Mouse (Mus musculus) brain, embryonic 18.5 days (tissue): ENCODE results near the gene Zfhx3.
A peak's percentile ranks its signal among the peaks of the same experiment; 100 is the strongest.

Experiments
- DNase-seq: peaks from one replicate; pipeline ENCODE4 v3.0.0-alpha.2; 2012; ENCODE audit warnings: low read depth, low spot score

The Zfhx3 gene

DNA sequence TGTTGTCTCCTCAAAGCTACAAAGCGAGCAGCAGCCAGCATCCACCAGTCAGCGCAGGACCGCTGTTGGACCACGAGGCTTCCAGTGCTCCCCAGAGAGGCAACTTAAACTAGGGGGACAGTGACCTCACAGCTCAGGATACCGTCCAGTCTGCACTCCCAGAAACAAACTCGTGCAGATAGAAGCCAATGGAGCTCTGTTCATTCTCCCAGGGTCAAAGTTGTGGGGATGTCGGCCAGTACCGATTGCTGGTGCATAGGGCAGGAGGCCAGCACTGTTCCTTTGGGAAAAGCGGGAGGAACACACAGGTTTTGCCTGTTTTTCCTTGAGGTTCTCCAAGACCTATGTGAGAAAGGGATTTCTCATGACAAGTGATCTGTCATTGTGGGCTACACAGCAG is 982.1 kb downstream of the Zfhx3 start:
- no peak for DNase-seq

DNA sequence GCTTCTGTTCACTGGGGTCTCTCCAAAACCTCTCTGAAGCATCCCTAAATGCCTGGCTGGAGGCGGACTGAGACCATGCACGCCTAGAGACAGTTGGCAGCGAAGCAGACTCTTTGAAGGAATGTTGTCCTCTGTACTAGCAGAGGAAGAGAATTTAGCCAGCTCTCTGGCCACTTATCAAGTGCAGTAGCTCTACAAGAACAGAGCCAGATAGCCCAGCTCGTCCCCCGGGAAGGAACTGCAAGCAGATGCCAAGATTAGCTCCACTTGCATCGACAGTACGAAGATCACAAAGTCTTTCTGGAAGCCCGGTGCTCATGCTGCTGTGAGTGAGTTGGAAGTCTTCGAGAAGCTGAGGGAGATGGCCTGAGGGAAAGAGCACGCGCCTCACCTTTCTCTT is 983.7 kb downstream of the Zfhx3 start:
- no peak for DNase-seq

DNA sequence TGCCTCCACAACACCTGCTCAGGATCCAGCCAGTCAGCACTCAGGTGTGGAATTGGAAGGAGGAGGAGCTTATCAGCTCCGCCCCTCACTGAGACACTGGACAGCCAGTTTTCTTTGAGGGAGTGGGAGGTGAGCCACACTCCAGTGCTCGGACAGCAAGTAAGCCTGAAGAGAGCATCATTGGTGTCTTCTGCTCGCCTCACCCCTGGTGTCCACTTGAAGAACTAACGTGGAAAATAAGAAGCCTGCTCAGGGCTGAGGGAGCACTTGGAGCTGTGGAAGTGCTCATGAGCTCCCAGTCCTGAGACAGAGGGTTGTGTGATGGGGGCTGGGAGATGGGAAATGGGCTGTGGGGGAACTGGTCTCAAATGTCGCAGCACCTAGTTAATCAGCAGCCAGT is 988.2 kb downstream of the Zfhx3 start:
- no peak for DNase-seq

DNA sequence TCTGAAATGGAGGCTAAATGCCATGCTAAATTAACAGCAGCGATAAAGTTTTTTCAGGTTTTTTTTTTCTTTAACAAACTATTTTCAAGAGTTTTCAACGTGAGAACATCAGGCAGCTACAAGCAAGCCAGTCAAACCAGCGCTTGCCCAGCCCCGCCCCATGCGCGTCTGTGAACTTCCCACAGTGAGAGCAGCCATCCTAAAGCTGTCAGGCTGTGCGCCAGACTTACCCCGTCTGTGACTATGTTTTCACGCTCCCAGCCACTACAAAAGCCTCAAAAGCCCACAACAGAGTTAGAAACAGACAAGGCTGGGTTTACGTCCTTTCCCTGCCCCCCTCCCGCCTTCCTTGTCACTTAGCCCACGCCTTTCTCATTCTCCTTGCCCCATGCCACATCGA is 989.4 kb downstream of the Zfhx3 start:
- DNase-seq, result no peak

DNA sequence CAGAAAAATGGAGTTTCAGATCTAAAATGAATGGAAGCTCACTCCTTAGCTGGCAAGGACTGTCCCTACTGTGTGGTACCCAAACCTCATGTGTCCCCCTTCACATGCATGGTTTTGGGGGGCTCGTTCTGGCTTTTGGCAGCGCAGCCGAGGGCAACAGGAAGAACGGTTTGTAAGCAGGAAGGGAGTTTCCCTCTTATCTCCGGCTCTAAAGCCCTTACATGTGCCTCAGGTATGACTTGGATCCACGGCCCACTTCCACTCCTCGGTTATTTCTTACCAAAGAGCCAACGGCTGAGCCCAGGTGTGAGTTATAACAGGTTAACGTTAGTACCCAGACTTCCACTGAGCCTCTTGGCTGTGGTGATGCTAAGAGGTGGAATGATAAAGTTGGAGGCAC is 990.3 kb downstream of the Zfhx3 start:
- DNase-seq, result no peak

DNA sequence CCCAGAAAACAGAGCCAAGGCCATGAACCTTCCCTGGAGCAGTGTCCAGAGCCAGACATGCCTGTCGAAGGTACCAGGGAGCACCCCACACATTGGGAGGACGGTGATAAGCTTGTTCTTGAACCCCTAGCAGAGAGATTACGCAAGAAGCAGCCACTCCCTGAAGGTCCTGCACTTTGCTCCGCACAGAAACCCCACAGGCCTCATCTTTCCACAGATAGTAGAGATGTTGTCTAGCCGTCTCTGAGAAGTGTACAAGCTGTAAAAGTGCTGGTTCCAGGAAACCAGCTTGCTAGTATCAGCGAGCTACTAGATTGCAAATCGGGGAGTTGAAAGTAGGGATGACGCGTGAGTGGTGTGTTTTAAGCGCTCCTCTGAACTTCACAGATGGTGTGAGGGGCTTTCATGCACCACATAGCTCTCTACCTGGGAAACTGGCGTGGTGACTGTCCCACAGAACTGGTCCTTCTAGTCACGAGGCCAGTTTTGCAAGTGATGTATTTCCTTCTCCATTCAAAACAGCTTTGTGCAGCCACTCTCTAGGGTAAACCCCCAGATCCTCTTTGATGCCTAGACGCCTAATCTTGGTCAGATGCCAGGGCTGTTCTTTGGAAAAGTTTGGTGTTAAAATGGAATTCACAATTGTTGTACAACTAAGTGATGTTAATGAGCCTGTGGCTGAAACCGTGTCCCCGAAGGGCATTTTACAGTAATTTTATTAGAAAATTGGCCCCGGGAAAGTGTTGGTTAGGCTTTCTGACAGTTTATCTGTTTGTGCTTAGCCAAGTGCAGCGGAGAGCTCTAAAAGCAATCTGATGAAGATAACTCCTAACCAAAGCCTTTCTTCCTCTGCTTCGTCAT is 993.6 kb downstream of the Zfhx3 start:
- DNase-seq, result no peak

DNA sequence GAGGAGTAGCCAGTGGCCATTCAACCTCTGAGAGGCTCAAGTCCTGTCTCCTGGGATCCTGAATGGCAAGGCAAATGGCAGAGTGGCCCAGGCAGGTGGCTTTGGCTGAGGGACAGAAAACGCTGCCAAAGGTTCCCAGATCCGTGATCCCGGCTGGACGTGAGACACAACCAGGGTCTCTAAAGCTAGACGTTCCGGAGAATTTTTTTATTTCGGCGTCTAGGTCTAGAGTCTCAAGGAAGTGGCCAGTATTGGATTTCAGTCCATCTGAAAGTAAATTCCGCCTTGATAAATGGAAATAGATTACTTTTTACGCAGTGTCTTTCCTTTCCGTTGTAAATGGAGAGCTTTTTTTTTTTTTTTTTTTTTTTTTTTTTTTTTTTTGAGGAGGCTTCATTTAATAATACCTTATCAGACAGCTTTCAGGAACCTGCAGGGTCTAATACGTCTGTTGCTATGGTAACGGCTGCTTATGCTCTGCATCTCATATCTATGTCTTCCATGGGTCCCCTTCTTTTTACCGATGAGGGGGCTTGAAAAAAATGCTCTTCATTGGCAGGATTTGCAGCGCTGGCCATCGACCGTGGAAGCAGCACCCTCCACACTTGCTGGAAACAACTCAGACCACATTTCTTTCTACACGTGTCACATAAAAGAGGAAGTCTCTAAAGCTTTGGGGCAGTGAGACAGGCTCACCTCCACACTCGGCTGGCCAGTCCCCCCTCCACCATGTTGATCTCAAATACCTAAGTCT is 994.4 kb downstream of the Zfhx3 start:
- peak; percentile 40 for DNase-seq

DNA sequence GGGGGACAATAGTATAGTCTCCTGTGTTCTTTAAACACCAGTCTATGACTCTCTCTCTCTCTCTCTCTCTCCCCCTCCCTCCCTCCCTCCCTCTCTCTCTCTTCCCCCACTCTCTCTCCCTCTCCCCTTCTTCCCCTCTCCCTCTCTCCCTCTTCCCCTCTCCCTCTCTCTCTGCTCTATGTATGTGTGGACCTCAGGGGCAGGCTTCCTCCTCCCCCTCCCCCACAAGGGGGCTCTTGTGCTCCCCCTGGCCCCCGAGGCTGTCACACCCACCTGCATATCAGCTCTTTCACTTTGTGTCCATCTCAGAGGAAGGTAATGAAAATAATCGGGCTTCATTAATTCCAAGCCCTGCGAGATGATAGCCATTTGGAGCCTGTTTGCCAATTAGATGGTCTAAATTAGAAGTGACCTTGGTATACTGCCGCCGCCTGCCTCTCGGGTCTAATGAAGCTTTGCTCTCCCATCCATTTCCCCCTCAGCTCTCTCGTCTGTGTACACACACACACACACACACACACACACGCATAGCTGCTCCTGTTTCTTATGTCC is 995.5 kb downstream of the Zfhx3 start:
- DNase-seq, result no peak

DNA sequence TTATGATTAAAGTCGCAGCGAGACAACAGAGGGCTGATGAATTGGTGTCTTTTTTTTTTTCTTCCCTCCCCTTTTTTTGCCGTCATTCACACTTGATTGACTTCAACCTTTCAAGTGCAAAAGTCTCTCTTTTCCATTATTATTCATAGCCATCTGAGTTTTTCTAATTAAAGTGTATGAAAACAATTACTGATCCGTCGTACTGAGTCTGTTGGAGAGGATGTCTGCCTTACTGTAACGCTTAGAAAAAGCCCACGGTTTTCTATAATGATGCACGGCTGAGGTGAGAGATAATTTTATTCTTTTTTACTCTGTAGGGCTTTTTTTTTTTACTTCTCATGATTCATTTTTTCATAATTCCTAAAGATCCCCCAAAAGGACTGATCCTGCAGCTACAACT is 1000.2 kb downstream of the Zfhx3 start:
- no peak for DNase-seq

DNA sequence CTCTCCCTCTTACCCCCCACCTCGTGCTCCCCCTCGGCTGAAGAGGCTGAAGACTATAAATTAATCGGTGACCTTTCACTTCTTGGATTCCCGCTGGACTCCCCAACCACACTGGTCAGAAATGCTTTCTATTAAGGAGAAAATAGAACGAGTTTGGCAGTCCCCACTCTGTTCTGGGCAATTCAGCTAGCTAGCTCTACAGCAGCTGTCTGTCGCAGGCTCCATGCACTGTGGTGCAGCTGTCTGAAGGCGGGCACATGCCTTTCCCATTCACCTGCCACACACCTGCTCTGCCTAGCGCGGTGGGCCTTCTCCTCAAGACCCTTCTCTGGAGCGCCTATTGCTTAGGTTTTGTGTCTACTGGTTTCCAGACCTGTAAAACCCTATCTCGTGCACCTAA is 1000.7 kb downstream of the Zfhx3 start:
- no peak for DNase-seq

DNA sequence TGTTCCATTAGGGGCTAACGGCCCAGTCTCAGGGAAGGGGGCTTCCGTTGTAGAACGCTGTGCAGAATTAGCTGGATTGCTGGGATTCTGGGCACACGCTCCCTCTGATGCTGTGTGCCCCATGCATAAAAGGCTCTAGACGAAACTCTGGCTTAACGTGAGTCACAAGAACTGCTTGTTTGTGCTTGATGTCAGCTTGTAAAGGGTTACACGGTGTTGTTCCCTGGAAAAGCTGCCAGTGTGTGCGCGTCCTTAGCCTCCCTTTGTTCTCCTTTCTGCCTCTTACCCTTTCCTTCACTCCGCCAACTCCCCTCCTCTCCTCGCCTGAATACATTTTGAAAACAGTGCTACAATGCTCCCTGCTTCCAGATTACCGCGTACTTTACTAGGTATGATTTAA is 1001.9 kb downstream of the Zfhx3 start:
- no peak for DNase-seq

DNA sequence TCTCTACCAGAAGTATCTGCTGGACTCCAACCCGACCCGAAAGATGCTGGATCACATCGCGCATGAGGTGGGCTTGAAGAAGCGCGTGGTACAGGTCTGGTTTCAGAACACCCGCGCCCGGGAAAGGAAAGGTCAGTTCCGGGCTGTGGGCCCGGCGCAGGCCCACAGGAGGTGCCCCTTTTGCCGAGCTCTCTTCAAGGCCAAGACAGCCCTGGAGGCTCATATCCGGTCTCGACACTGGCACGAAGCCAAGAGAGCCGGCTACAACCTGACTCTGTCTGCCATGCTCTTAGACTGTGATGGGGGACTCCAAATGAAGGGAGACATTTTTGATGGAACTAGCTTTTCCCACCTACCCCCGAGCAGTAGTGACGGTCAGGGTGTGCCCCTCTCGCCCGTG is 1007.9 kb downstream of the Zfhx3 start:
- DNase-seq, result no peak

DNA sequence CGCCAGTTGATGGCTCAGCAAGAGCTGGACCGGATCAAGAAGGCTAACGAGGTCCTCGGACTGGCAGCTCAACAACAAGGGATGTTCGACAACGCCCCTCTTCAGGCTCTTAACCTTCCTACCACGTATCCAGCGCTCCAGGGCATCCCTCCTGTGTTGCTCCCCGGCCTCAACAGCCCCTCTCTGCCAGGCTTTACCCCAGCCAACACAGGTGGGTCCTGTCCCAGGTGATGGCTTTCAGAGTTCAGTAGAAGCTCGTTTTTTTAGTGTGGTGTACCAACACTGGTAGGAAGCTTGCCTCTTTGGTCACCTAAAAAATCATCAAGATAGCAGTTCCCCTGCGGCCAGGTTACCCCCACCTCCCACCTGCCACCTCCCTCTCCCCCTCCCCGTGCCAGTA is 1009.1 kb downstream of the Zfhx3 start:
- DNase-seq, result no peak

DNA sequence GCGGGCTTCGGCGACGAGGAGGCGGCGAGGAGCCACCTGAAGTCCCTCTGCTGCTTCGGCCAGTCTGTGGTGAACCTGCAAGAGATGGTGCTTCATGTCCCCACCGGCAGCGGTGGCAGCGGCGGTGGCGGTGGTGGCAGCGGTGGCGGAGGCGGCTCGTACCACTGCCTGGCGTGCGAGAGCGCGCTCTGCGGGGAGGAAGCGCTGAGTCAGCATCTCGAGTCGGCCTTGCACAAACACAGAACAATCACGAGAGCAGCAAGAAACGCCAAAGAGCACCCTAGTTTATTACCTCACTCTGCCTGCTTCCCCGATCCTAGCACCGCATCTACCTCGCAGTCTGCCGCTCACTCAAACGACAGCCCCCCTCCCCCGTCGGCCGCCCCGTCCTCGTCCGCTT is 1014.0 kb downstream of the Zfhx3 start:
- no peak for DNase-seq

DNA sequence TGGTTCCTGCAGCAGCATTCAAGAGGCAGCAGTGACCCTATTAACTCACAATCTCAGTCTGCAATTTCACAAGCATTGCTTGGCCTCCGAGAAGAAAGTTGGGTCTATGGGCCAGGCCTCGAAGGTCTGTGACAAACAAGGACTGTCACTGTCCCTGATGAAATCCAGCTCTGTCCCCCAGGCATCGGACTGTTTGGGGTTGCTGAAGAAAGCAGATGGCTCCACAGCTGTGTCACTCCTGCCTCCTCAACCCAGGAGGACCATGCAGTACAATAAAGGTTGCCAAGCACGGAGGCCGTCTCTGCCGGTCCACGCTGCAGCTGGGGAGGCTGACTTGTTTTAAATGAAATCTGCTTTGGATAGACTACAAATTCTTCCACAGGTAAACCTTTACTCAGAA is 1020.1 kb downstream of the Zfhx3 start:
- no peak for DNase-seq

DNA sequence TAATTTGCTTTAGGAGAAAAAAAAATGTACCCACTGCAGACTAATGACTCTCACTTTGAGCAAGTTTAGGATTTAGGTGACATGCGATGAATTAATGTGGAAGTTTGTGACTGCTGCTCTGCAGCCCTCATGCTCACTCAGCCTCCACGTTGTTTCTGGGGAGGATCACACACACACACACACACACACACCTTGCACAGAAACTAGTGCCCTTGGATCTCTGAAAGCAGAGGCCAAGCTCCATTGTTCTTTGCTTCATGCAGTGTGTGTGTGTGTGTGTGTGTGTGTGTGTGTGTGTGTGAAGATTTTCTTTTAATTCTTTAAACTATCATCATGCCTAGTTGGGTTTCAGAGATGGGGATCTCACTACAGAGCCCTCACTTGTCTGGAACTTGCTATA is 1020.7 kb downstream of the Zfhx3 start:
- DNase-seq, result no peak

DNA sequence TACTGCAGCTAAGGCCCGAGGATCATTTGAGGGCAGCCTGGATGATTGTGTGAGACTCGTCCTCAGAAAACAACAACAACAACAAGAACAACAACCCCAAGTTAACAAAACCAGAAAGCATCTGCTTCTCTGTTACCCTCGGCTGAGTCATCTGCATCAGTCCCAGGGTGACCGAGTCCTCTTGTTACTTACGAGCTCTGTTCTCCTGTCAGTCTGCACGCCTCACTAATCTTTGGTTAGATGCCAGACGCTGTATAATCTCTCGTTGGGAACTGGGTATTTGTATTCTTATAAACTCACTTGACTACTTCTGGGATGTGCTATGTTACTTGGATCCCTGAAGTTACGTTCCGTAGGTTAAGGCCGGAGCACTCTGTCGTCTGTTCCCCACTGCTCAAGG is 1023.6 kb downstream of the Zfhx3 start:
- no peak for DNase-seq

DNA sequence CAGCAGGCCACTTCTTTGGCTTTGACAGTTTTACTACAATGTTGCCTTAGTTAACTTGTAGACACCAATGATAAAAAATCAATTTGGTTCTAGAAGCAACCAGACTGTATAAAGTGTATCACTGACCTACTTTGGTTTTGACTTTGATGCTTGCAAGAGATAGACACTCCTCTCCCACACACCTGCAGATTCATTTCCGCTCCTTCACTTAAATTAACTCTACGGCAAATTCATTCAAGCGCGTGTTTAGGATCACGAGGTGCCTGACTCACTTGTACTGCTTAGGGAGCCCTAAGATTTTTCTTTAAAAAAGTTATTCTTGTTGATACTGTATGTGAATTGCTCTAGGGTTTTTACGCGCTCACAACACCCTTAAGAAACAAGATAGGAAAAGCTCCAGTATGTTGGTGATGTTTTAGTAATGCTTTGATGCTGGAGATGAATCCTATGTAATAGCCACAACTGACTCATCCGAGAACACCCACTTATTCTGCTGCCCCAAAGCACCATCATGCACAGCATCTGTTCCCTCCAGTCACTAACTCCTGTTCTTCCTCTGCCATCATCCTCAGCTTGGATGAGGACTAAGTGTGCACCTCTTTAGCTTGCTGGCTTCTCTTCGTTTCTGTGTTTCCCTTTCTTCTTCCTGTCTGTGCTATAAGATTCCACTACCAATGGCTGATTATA is 1031.3 kb downstream of the Zfhx3 start:
- DNase-seq, result no peak

DNA sequence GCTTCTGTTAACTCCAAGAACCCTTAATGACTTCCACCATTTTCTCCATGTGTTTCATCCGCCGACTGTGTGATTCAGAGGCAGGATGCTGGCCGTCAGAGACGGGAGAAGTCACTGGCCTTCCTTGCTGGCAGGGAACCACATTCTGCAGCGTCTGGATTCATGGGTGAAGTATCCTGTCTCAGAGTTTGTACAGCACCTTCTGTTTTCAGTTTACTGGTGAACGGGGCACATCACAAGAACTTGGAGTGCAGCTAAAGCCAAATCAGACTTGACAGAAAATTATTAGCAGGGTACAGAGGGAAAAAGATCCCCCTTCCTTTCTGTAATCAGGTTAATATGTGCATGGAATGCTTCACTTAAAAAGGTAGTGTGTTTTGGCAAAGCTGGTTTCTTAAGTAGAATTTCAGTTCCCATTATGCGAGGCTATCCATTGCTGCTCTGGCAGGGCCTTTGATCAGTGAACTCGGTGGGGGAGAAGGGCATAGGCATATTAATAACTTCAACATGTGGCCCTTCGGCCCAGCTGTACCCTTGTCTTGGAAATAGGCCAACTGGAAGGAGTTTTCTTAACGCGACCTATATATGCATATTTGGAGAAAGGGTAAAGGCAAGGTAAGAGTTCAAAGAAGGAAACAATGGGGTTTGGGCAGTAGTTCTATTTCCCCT is 1035.4 kb downstream of the Zfhx3 start:
- DNase-seq, result no peak

DNA sequence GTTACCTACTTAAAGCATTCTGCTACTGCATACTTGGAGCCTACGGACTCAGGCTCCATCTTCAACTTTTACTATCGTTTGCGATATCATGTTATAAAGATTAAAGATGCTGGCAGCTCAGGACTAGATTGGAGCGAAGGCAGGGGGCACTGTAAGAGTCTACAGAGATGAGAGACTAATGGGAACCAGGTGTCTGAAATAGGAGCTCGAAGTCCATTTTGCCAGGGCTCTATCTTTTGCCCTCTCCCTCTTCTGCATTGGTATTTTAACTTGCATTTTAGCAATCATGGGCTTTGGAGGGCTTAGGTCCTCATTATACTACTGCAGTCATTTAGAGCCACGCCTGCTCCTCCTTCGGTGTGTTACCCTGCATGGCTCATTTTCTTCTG is 1035.9 kb downstream of the Zfhx3 start:
- no peak for DNase-seq

DNA sequence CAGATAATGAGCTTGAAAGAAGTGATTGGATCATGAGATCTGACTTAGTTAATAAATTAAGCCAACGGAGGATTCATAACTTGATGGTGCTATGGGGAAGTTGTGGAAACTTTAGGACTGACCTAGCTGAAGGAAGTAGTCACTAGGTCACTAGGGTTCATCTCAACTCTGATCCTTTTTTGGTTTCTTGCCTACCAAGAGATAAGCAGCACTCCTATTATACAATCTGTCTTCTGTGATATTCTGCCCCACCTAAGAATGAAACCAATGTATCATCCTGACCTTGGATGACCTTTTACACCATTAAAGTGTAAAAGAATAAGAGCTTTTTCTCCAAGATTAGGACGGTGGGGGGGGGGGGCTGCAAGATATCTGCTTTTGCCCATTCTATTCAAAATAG is 1042.5 kb downstream of the Zfhx3 start:
- no peak for DNase-seq

DNA sequence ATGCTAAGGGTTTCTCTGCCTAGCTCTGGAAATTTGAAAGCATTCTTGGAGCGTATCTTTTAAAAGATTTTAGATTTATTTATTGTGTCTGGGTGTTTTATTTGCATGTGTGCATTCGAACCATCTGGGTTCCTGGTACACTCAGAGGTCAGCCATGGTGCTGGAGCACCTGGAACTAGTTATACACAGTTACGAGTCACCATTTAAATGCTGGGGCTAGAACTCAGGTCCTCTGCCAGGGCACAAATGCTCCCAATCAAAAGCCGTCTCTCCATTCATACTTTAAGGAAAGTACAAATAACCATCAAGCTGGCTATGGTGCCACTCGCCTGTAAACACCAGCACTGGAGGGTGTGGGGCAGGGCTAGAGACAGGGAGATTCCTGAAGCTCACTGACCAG is 1047.4 kb downstream of the Zfhx3 start:
- DNase-seq, result no peak
